Mouse (Mus musculus): ENCODE measurements at regions not wholly inside any gene's neighbourhood (a gene's known extent, or its start where the extent isn't known, plus 50 kb on each side); places are given as distances from the start of the nearest gene placed in this dataset.

DNA sequence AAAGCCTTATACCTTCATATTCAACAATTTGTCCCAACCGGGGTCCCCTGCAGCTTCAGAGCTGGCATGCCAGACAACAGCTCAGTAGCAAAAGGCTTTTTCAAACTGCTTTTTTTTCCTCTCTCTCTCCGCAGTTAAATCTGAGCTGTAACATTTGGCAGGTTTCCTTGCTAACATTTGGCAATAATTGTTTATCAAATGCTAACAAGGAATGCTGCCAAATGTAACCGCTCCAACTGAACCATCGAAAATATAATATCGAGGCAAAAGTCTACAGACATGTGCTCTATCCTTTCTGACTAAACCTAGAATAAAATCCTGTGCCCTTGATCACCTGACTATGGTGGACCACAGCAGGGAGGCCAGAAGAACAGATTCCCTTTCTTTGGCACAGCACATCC, 200.2 kb upstream of the Dpyd start:
- Histone ChIP-seq H3K4me2 (replicated peaks; ENCODE audit: low read depth, low read length) (no peak overlapping the region), H3K36me3 (ENCODE audit: control insufficient read depth, insufficient read depth, low read length) (no peaks in the 10 kb centered on the region), H3K4me3 (ENCODE audit: low read depth, low read length) (no peak overlapping the region), H3K9me3 (ENCODE audit: control insufficient read depth, low read length) (no peaks in the 10 kb centered on the region), H3K27me3 (ENCODE audit: control insufficient read depth, insufficient read depth, low read length) (no peaks in the 10 kb centered on the region), H3K9ac (ENCODE audit: low read depth, low read length) (no peak overlapping the region), H3K27ac (ENCODE audit: low read depth, low read length) (no peak overlapping the region), H3K4me1 (replicated peaks; ENCODE audit: control insufficient read depth, insufficient read depth, low read length) (no peaks in the 10 kb centered on the region)
- 88% methylated on average over 5 of the region's 5 CpGs for WGBS
- DNase-seq (ENCODE audit: low spot score): no peak
- no peak for ATAC-seq (ENCODE audit: low FRiP score)
